Mouse (Mus musculus): ENCODE results near the gene Catsper1. TPM values are rescaled to one million over a fixed set of nuclear protein-coding genes. Genes with fewer than 3 reads are reported as not detected.
A peak's percentile ranks its signal among the peaks of the same experiment; 100 is the strongest.

Catsper1 gene
- polyA plus RNA-seq, 1 experiment from 2014 or later = not detected

GRCm38 (mm10) chr19:5306968-5307734 lies 28.4 kb upstream of the Catsper1 start:
- Histone ChIP-seq H3K36me3 (ENCODE audit: control insufficient read depth, insufficient read depth, low read length) (peaks cover 53% of the 10 kb centered on the region), H3K27me3 (replicated peaks; ENCODE audit: control insufficient read depth, insufficient read depth, low read length) (no peaks in the 10 kb centered on the region), H3K4me1 (ENCODE audit: control insufficient read depth, insufficient read depth, low read length) (no peaks in the 10 kb centered on the region), H3K9me3 (replicated peaks; ENCODE audit: control insufficient read depth, low read length) (no peaks in the 10 kb centered on the region), H3K9ac (ENCODE audit: low read length) (no peak overlapping the region), H3K4me2 (ENCODE audit: low read length) (peak overlapping the region; percentile 12; the same call in 1 of the 2 replicates), H3K27ac (ENCODE audit: low read depth, low read length) (no peak overlapping the region), H3K4me3 (ENCODE audit: low read depth, low read length) (no peak overlapping the region)
- DNase-seq (ENCODE audit: low spot score) (no peak), ATAC-seq (no peak)
- 58% methylated on average over 98 of the region's 98 CpGs for WGBS

GRCm38 (mm10) chr19:5309025-5309424 lies 26.5 kb upstream of the Catsper1 start:
- Histone ChIP-seq H3K27ac (ENCODE audit: low read depth, low read length) (no peak overlapping the region), H3K4me3 (ENCODE audit: low read depth, low read length) (no peak overlapping the region), H3K27me3 (replicated peaks; ENCODE audit: control insufficient read depth, insufficient read depth, low read length) (no peaks in the 10 kb centered on the region), H3K4me1 (ENCODE audit: control insufficient read depth, insufficient read depth, low read length) (no peaks in the 10 kb centered on the region), H3K9me3 (replicated peaks; ENCODE audit: control insufficient read depth, low read length) (no peaks in the 10 kb centered on the region), H3K36me3 (ENCODE audit: control insufficient read depth, insufficient read depth, low read length) (peaks cover 36% of the 10 kb centered on the region), H3K9ac (ENCODE audit: low read length) (no peak overlapping the region), H3K4me2 (ENCODE audit: low read length) (no peak overlapping the region)
- ATAC-seq = no peak
- 83% methylated on average over 7 of the region's 7 CpGs for WGBS
- DNase-seq (ENCODE audit: low spot score) = peak; percentile 48

- Histone ChIP-seq H3K4me3 (ENCODE audit: low read depth, low read length) (no peak overlapping the region), H3K4me1 (ENCODE audit: control insufficient read depth, insufficient read depth, low read length) (no peaks in the 10 kb centered on the region), H3K27ac (ENCODE audit: low read depth, low read length) (no peak overlapping the region), H3K27me3 (replicated peaks; ENCODE audit: control insufficient read depth, insufficient read depth, low read length) (no peaks in the 10 kb centered on the region), H3K36me3 (ENCODE audit: control insufficient read depth, insufficient read depth, low read length) (no peaks in the 10 kb centered on the region; the same call in 1 of the 2 replicates), H3K9ac (ENCODE audit: low read length) (no peak overlapping the region), H3K4me2 (ENCODE audit: low read length) (no peak overlapping the region), H3K9me3 (replicated peaks; ENCODE audit: control insufficient read depth, low read length) (no peaks in the 10 kb centered on the region)
- WGBS = 90% methylated on average over 8 of the region's 8 CpGs
- DNase-seq (ENCODE audit: low spot score) (no peak), ATAC-seq (no peak)
These were observed 22.4 kb upstream of the Catsper1 start for GRCm38 (mm10) chr19:5313189-5313588.

GRCm38 (mm10) chr19:5323801-5324200 lies 11.7 kb upstream of the Catsper1 start:
- no peak for DNase-seq (ENCODE audit: low spot score)
- Histone ChIP-seq H3K4me1 (ENCODE audit: control insufficient read depth, insufficient read depth, low read length) (no peaks in the 10 kb centered on the region), H3K4me3 (ENCODE audit: low read depth, low read length) (no peak overlapping the region), H3K36me3 (ENCODE audit: control insufficient read depth, insufficient read depth, low read length) (no peaks in the 10 kb centered on the region), H3K9ac (ENCODE audit: low read length) (no peak overlapping the region), H3K27ac (ENCODE audit: low read depth, low read length) (no peak overlapping the region), H3K4me2 (ENCODE audit: low read length) (no peak overlapping the region), H3K27me3 (replicated peaks; ENCODE audit: control insufficient read depth, insufficient read depth, low read length) (no peaks in the 10 kb centered on the region), H3K9me3 (replicated peaks; ENCODE audit: control insufficient read depth, low read length) (no peaks in the 10 kb centered on the region)
- 61% methylated on average over 17 of the region's 17 CpGs for WGBS
- no peak for ATAC-seq

GRCm38 (mm10) chr19:5327970-5328369 lies 7.6 kb upstream of the Catsper1 start:
- Histone ChIP-seq H3K9me3 (replicated peaks; ENCODE audit: control insufficient read depth, low read length) (no peaks in the 10 kb centered on the region), H3K4me1 (ENCODE audit: control insufficient read depth, insufficient read depth, low read length) (no peaks in the 10 kb centered on the region), H3K4me2 (ENCODE audit: low read length) (no peak overlapping the region), H3K4me3 (ENCODE audit: low read depth, low read length) (no peak overlapping the region), H3K9ac (ENCODE audit: low read length) (no peak overlapping the region), H3K36me3 (ENCODE audit: control insufficient read depth, insufficient read depth, low read length) (no peaks in the 10 kb centered on the region), H3K27me3 (replicated peaks; ENCODE audit: control insufficient read depth, insufficient read depth, low read length) (no peaks in the 10 kb centered on the region), H3K27ac (ENCODE audit: low read depth, low read length) (no peak overlapping the region)
- DNase-seq (ENCODE audit: low spot score) (no peak), ATAC-seq (no peak)
- 81% methylated on average over 19 of the region's 19 CpGs for WGBS

- H3K9ac ChIP-seq (ENCODE audit: low read length) = no peak overlapping the region
- no peak overlapping the region for H3K4me3 ChIP-seq (ENCODE audit: low read depth, low read length)
- WGBS = 83% methylated on average over 5 of the region's 5 CpGs
- no peak overlapping the region for H3K27ac ChIP-seq (ENCODE audit: low read depth, low read length)
- ATAC-seq = no peak
- no peaks in the 10 kb centered on the region for H3K9me3 ChIP-seq (replicated peaks; ENCODE audit: control insufficient read depth, low read length)
- no peaks in the 10 kb centered on the region for H3K27me3 ChIP-seq (replicated peaks; ENCODE audit: control insufficient read depth, insufficient read depth, low read length)
- no peak for DNase-seq (ENCODE audit: low spot score)
- H3K4me1 ChIP-seq (ENCODE audit: control insufficient read depth, insufficient read depth, low read length) = no peaks in the 10 kb centered on the region
- H3K36me3 ChIP-seq (ENCODE audit: control insufficient read depth, insufficient read depth, low read length) = no peaks in the 10 kb centered on the region
- no peak overlapping the region for H3K4me2 ChIP-seq (ENCODE audit: low read length)
These were observed 800 bp upstream of the Catsper1 start for GRCm38 (mm10) chr19:5334741-5335140.

GRCm38 (mm10) chr19:5337975-5338374 lies 2.4 kb downstream of the Catsper1 start:
- DNase-seq (ENCODE audit: low spot score) (peak; percentile 78), ATAC-seq (no peak)
- no peaks in the 10 kb centered on the region for H3K4me1 ChIP-seq (ENCODE audit: control insufficient read depth, insufficient read depth, low read length)
- 22% methylated on average over 5 of the region's 5 CpGs for WGBS
- H3K9me3 ChIP-seq (replicated peaks; ENCODE audit: control insufficient read depth, low read length) = no peaks in the 10 kb centered on the region
- no peaks in the 10 kb centered on the region for H3K36me3 ChIP-seq (ENCODE audit: control insufficient read depth, insufficient read depth, low read length)
- H3K4me3 ChIP-seq (ENCODE audit: low read depth, low read length) = no peak overlapping the region
- H3K27me3 ChIP-seq (replicated peaks; ENCODE audit: control insufficient read depth, insufficient read depth, low read length) = no peaks in the 10 kb centered on the region
- no peak overlapping the region for H3K4me2 ChIP-seq (ENCODE audit: low read length)
- no peak overlapping the region for H3K9ac ChIP-seq (ENCODE audit: low read length)
- no peak overlapping the region for H3K27ac ChIP-seq (ENCODE audit: low read depth, low read length)

- H3K9me3 ChIP-seq (replicated peaks; ENCODE audit: control insufficient read depth, low read length) = no peaks in the 10 kb centered on the region
- no peak overlapping the region for H3K9ac ChIP-seq (ENCODE audit: low read length)
- no peaks in the 10 kb centered on the region for H3K36me3 ChIP-seq (ENCODE audit: control insufficient read depth, insufficient read depth, low read length)
- H3K4me2 ChIP-seq (ENCODE audit: low read length) = no peak overlapping the region
- no peak overlapping the region for H3K4me3 ChIP-seq (ENCODE audit: low read depth, low read length)
- no peaks in the 10 kb centered on the region for H3K27me3 ChIP-seq (replicated peaks; ENCODE audit: control insufficient read depth, insufficient read depth, low read length)
- H3K4me1 ChIP-seq (ENCODE audit: control insufficient read depth, insufficient read depth, low read length) = no peaks in the 10 kb centered on the region
- DNase-seq (ENCODE audit: low spot score) (no peak), ATAC-seq (no peak)
- H3K27ac ChIP-seq (ENCODE audit: low read depth, low read length) = no peak overlapping the region
- 86% methylated on average over 7 of the region's 7 CpGs for WGBS
These were observed 5.8 kb downstream of the Catsper1 start for GRCm38 (mm10) chr19:5341360-5341759.

GRCm38 (mm10) chr19:5345297-5346131 lies 10.0 kb downstream of the Catsper1 start:
- H3K27me3 ChIP-seq (replicated peaks; ENCODE audit: control insufficient read depth, insufficient read depth, low read length) = no peaks in the 10 kb centered on the region
- no peak overlapping the region for H3K4me3 ChIP-seq (ENCODE audit: low read depth, low read length)
- no peaks in the 10 kb centered on the region for H3K9me3 ChIP-seq (replicated peaks; ENCODE audit: control insufficient read depth, low read length)
- DNase-seq (ENCODE audit: low spot score) (no peak), ATAC-seq (no peak)
- no peak overlapping the region for H3K9ac ChIP-seq (ENCODE audit: low read length)
- H3K27ac ChIP-seq (ENCODE audit: low read depth, low read length) = no peak overlapping the region
- H3K36me3 ChIP-seq (ENCODE audit: control insufficient read depth, insufficient read depth, low read length) = no peaks in the 10 kb centered on the region
- H3K4me2 ChIP-seq (ENCODE audit: low read length) = no peak overlapping the region
- H3K4me1 ChIP-seq (ENCODE audit: control insufficient read depth, insufficient read depth, low read length) = peaks cover 4% of the 10 kb centered on the region; the same call in 1 of the 2 replicates
- WGBS = 88% methylated on average over 6 of the region's 6 CpGs
